Mouse (Mus musculus) adrenal gland, adult 10 weeks (tissue): Measurements from ENCODE around the gene Kat7. TPM values are rescaled to one million over a fixed set of nuclear protein-coding genes. Genes with fewer than 3 reads are reported as not detected.

Experiments used
- polyA plus RNA-seq: library from polyadenylated mRNA; stranded (reverse); fragments of 350-450 nt; fragmentation: Illumina TruSeq; extraction: RNeasy Lipid Tissue Mini Kit (QIAGEN cat#74804); gene quantifications from one replicate; pipeline ENCODE4 v1.2.3, GENCODE M21; 2014; ENCODE audit warnings: low read depth, low replicate concordance

Kat7 gene
- 44.8 TPM for polyA plus RNA-seq

DNA sequence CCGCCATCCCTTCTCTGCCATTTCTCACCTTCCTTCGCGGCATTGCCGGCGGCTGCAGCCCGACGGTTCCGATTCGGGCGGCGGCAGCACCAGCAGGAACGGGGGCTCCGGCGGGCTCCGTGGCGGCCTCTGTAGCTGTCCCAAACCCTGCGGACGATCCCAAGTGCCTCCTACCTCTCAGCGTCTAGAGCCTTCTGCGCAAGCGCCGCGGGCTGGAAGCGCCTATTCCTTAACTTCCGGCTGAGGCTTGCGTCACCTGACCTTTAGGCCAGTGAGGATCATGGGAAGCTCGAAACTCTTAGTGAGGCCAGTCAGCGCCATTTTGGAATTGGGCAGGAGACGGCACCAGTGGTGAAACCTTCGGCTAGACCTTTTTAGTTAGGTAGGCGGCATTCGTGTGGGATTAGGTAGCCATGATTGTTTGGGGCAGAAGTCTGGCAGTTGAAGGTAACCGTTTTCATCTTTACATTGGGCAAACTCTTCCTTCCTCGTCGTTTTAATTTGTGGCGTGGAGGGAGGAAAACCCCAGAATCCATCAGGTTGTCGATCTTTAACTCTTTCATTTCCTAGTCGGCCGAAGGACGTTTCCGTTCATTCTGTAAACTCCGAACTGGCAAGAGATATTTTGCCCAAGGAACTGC lies at the start of gene Kat7:
Kat7 (minus strand) TSS at position 240 of the 641 bp plus-strand sequence.

DNA sequence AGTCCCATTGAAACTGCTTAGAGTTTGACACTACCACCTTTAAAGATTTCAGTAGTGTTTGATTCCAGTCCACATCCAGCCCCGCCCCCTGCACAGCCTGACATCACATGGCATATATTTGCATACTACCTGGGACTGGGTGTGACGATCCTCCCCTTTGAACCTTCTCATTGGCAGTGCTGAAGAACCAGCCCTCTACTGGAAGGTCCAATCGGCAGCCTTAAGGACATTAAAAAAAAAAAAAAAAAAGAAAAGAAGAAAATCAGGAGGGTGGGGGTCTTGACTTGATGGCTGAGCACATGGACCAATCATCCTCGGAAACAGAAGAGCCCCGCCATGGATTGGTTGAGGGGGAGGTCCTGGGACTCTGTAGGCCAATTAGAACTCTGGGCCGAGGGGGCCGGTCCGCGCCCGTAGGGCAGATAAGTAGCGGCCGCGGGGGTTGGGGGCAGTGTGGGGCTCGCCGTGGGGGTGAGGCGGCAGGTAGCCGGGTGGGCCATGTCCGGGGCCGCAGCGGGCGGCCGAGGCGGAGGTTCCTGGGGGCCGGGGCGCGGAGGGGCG lies 26.6 kb upstream of the Kat7 start, which contains the start of gene Fam117a:
Fam117a (plus strand) TSS at position 451 of the 561 bp plus-strand sequence.

DNA sequence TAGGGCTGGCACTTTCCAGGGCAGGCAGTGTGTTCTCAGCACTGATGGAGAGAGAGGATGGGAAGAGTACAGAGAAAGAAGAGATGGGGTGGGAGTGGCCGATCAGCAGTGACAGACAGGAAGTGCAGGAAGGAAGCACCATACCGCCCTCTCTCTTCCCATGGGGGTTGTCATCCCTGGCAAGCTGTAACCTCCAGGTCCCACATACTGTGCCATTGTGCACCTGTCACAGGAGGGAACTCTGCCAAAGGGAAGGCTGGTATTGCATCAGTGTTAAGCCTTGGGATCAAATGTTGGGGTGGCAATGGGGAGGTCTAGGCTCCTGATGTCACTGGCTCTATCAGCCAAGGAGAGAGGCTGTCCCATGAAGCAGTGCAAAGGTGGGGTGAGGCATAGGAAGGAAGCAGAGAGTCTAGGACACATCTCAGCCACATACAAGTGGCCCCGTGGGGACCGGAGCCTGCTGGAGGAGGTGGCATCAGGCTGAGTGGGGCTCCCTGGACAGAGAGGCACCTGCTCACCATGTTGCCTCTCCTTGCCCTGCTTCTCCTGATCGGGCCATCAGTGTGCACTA lies 48.8 kb downstream of the Kat7 start, which contains the start of gene Tac4:
Tac4 (plus strand) TSS at position 352 of the 574 bp plus-strand sequence.

Other genes with a start within 250 kb of the Kat7 start
- gene Itga3, start 233.4 kb downstream of the Kat7 start, polyA plus RNA-seq, result 1.1 TPM
- not detected for gene Dlx3, start 190.1 kb downstream of the Kat7 start, polyA plus RNA-seq
- not detected for gene Dlx4, start 164.0 kb downstream of the Kat7 start, polyA plus RNA-seq
- gene Tac4, start 48.7 kb downstream of the Kat7 start, polyA plus RNA-seq, result not detected
- gene Fam117a, start 26.8 kb upstream of the Kat7 start, polyA plus RNA-seq, result 2.0 TPM
- gene Slc35b1, start 74.4 kb upstream of the Kat7 start, polyA plus RNA-seq, result 48.8 TPM
- gene Spop, start 103.8 kb upstream of the Kat7 start, polyA plus RNA-seq, result 280 TPM
- not detected for gene Nxph3, start 204.3 kb upstream of the Kat7 start, polyA plus RNA-seq